Mouse (Mus musculus): ENCODE data around the gene Slc39a11. TPM values are rescaled to one million over a fixed set of nuclear protein-coding genes. Genes with fewer than 3 reads are reported as not detected.

Slc39a11 gene
- polyA plus RNA-seq, 1 experiment from 2014 or later = 15.1 TPM

DNA sequence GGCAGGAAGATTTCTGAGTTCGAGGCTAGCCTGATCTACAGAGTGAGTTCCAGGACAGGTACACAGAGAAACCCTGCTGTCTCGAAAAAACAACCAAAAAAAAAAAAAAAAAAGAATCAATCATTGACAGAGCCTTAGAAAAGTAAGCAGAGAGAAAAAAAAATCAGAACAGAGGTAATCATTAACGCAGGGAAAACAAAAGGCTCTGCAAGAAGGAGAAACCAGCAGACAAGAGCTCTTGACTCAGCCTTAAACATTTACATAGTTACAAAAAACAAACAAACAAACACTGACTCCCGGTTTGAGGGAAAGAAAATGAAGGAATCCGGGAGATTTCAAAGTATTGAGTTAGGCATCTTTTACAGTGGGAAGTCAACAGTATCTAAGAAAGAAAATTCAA is 40.3 kb downstream of the Slc39a11 start:
- Histone ChIP-seq H3K36me3 (ENCODE audit: insufficient read depth, low read length) (no peaks in the 10 kb centered on the region), H3K9me3 (ENCODE audit: low read length) (no peaks in the 10 kb centered on the region), H3K9ac (replicated peaks; ENCODE audit: low read depth) (no peak overlapping the region), H3K27ac (ENCODE audit: low read length) (no peak overlapping the region), H3K27me3 (replicated peaks; ENCODE audit: insufficient read depth, low read length) (no peaks in the 10 kb centered on the region), H3K4me1 (ENCODE audit: insufficient read depth, low read depth, low read length) (no peaks in the 10 kb centered on the region; the same call in 1 of the 2 replicates), H3K4me2 (replicated peaks; ENCODE audit: low read depth, low read length) (no peak overlapping the region), H3K4me3 (ENCODE audit: low read depth, low read length) (no peak overlapping the region)
- TF ChIP-seq EP300 (IDR thresholded peaks at IDR 0.05) (no peak), CTCF (IDR thresholded peaks at IDR 0.05) (no peak)
- DNase-seq (ENCODE audit: low spot score) (peak; percentile 71), ATAC-seq (no peak)
- 52% methylated on average over 5 of the region's 5 CpGs for WGBS

DNA sequence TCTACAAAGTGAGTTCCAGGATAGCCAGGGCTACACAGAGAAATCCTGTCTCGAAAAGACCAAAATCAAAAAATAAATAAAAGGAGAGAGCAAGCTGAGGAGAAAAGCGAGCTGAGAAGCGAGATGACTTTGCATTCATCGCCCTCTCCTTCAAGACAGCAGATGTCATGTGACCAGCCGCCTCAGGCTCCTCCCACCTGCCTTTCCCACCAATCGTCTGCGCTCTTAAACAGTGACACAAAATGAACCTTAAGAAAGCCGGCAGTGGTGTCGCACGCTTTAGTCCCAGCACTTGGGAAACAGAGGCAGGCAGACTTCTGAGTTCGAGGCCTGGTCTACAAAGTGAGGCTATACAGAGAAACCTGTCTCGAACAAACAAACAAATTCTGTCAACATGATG is 42.3 kb downstream of the Slc39a11 start:
- Histone ChIP-seq H3K4me3 (ENCODE audit: low read depth, low read length) (no peak overlapping the region), H3K27me3 (replicated peaks; ENCODE audit: insufficient read depth, low read length) (no peaks in the 10 kb centered on the region), H3K9me3 (ENCODE audit: low read length) (no peaks in the 10 kb centered on the region), H3K27ac (ENCODE audit: low read length) (no peak overlapping the region), H3K4me2 (replicated peaks; ENCODE audit: low read depth, low read length) (no peak overlapping the region), H3K4me1 (ENCODE audit: insufficient read depth, low read depth, low read length) (no peaks in the 10 kb centered on the region; the same call in 1 of the 2 replicates), H3K9ac (replicated peaks; ENCODE audit: low read depth) (no peak overlapping the region), H3K36me3 (ENCODE audit: insufficient read depth, low read length) (no peaks in the 10 kb centered on the region)
- ATAC-seq (no peak), DNase-seq (ENCODE audit: low spot score) (no peak)
- TF ChIP-seq CTCF (IDR thresholded peaks at IDR 0.05) = no peak
- no peak for TF ChIP-seq EP300 (IDR thresholded peaks at IDR 0.05)
- WGBS = 95% methylated on average over 12 of the region's 12 CpGs

DNA sequence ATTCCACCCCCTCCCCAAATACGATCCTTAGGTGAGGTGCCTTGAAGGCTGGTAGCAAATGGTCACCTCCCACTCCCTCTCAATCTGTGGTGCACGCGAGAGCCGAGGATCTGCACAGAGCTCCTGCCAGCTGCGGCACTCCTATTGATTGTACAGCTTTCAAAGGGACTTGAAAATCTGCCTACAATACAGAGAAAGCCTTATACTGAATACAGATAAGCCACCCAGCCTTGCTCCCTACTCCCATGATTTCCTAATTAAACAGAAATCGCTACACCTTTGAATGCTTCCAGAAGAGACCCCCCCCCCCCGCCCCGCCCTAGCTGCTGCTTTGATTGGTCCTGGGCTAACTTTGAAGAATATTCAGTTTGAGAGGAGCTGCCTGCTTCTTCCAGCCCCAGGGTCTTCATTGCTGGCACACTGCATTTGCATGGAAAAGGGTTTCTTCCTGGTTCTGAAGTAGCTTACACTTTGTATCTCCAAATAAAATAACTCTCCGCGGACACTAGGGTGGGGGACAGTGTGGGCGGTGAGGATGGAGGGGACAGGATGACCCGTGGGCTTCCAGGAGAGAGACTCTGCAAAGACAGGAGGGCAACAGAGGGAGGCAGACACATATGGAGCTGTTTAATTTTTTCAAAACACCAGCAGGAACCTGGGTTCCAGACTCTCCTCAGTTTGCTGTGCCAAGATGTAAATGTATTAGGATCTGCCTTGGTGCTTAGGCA is 48.1 kb downstream of the Slc39a11 start:
- no peaks in the 10 kb centered on the region for H3K4me1 ChIP-seq (ENCODE audit: insufficient read depth, low read depth, low read length)
- H3K27me3 ChIP-seq (replicated peaks; ENCODE audit: insufficient read depth, low read length) = no peaks in the 10 kb centered on the region
- H3K27ac ChIP-seq (ENCODE audit: low read length) = no peak overlapping the region
- H3K4me3 ChIP-seq (ENCODE audit: low read depth, low read length) = no peak overlapping the region
- TF ChIP-seq EP300 (IDR thresholded peaks at IDR 0.05) = no peak
- TF ChIP-seq CTCF (IDR thresholded peaks at IDR 0.05) = no peak
- no peaks in the 10 kb centered on the region for H3K9me3 ChIP-seq (ENCODE audit: low read length)
- no peak overlapping the region for H3K4me2 ChIP-seq (replicated peaks; ENCODE audit: low read depth, low read length)
- H3K36me3 ChIP-seq (ENCODE audit: insufficient read depth, low read length) = no peaks in the 10 kb centered on the region
- no peak overlapping the region for H3K9ac ChIP-seq (replicated peaks; ENCODE audit: low read depth)
- ATAC-seq (no peak), DNase-seq (ENCODE audit: low spot score) (no peak)
- WGBS = 53% methylated on average over 12 of the region's 12 CpGs

DNA sequence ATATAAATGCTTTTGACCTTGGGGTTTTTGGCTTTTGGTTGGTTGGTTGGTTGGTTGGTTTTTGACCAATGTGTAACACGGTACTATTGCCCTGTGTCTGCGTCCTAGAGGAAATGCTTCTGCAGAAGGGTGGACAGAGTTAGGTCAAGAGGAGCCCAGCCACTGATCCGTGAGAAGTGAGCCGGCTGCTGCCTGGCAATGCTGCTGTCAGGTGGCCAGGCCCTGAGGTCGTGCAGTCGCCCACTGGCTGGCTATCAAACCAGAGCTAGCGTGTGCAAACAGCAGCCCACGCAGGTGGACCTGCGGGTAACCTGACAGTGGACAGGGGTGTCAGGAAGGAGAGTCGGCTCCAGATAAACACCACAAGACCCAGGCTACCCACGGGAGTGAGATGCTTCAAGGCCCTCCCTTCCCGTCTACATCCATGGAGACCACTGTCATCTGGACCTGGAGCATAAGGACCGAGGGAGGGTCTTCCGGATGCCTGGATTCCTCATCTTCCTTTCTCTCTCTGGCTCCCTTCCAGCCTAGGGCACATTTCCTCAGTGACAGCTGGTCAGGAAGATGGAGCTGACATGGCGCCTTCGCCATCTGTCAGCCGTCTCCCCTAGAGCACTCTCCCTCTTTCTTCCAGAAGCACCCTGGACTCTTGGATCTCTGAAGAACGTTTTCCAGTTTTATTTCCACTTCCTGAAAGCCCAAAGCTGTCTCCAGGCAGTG is 49.2 kb downstream of the Slc39a11 start:
- Histone ChIP-seq H3K27ac (ENCODE audit: low read length) (no peak overlapping the region), H3K9me3 (ENCODE audit: low read length) (no peaks in the 10 kb centered on the region), H3K9ac (replicated peaks; ENCODE audit: low read depth) (no peak overlapping the region), H3K4me1 (ENCODE audit: insufficient read depth, low read depth, low read length) (no peaks in the 10 kb centered on the region), H3K4me3 (ENCODE audit: low read depth, low read length) (no peak overlapping the region), H3K4me2 (replicated peaks; ENCODE audit: low read depth, low read length) (no peak overlapping the region), H3K27me3 (replicated peaks; ENCODE audit: insufficient read depth, low read length) (no peaks in the 10 kb centered on the region), H3K36me3 (ENCODE audit: insufficient read depth, low read length) (no peaks in the 10 kb centered on the region)
- 76% methylated on average over 18 of the region's 18 CpGs for WGBS
- TF ChIP-seq EP300 (IDR thresholded peaks at IDR 0.05) (no peak), CTCF (IDR thresholded peaks at IDR 0.05) (no peak)
- DNase-seq (ENCODE audit: low spot score) = no peak
- no peak for ATAC-seq

DNA sequence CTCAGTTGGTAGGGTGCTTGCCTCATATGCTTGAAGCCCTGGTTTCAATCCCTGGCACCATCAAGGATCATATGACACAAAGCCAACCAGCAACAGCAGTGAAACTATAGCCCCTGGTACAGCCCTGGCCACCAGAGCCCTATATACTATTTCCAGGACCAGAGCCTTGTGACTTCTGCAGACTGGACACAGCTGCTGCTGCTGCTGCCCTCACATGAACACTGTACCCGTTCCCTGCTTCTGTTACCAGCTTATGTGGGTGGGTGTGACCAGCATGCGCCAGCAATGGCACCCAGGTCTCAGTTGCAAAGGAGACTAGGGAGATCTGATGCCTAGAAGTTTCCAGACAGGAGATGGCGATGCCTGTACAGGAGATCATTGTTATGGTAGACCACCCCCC is 52.2 kb downstream of the Slc39a11 start:
- Histone ChIP-seq H3K9ac (replicated peaks; ENCODE audit: low read depth) (no peak overlapping the region), H3K36me3 (ENCODE audit: insufficient read depth, low read length) (no peaks in the 10 kb centered on the region), H3K4me3 (ENCODE audit: low read depth, low read length) (no peak overlapping the region), H3K27ac (ENCODE audit: low read length) (no peak overlapping the region), H3K27me3 (replicated peaks; ENCODE audit: insufficient read depth, low read length) (no peaks in the 10 kb centered on the region), H3K4me1 (ENCODE audit: insufficient read depth, low read depth, low read length) (no peaks in the 10 kb centered on the region), H3K4me2 (replicated peaks; ENCODE audit: low read depth, low read length) (no peak overlapping the region), H3K9me3 (ENCODE audit: low read length) (no peaks in the 10 kb centered on the region)
- no peak for ATAC-seq
- DNase-seq (ENCODE audit: low spot score) = no peak
- 86% methylated on average over 3 of the region's 3 CpGs for WGBS
- TF ChIP-seq CTCF (IDR thresholded peaks at IDR 0.05) (no peak), EP300 (IDR thresholded peaks at IDR 0.05) (no peak)

DNA sequence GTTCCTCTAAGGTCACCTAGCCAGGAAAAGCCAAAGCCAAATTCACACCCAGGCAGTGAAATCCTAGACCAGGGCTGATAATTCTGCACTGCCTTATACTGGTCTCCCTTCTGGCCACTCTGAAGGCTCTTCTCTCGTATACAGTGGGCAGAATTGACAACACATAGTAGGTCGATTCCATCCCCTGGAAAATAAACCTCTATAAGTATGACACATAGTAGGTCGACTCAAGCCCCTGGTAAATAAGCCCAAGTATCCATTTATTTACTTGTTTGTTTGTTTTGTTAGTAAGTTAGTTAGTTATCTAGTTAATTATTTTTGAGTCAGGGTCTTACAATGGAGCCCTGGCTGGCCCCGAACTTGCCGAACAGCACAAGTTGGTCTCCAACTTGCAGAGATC is 54.7 kb downstream of the Slc39a11 start:
- WGBS = 84% methylated on average over 5 of the region's 5 CpGs
- Histone ChIP-seq H3K36me3 (ENCODE audit: insufficient read depth, low read length) (no peaks in the 10 kb centered on the region), H3K9me3 (ENCODE audit: low read length) (no peaks in the 10 kb centered on the region), H3K4me3 (ENCODE audit: low read depth, low read length) (no peak overlapping the region), H3K27ac (ENCODE audit: low read length) (no peak overlapping the region), H3K4me1 (ENCODE audit: insufficient read depth, low read depth, low read length) (no peaks in the 10 kb centered on the region), H3K27me3 (replicated peaks; ENCODE audit: insufficient read depth, low read length) (no peaks in the 10 kb centered on the region), H3K9ac (replicated peaks; ENCODE audit: low read depth) (no peak overlapping the region), H3K4me2 (replicated peaks; ENCODE audit: low read depth, low read length) (no peak overlapping the region)
- ATAC-seq = no peak
- no peak for TF ChIP-seq EP300 (IDR thresholded peaks at IDR 0.05)
- TF ChIP-seq CTCF (IDR thresholded peaks at IDR 0.05) = no peak
- DNase-seq (ENCODE audit: low spot score) = no peak

Measured in lung, postnatal 0 days (tissue).